Mouse (Mus musculus): ENCODE measurements at regions not wholly inside any gene's neighbourhood (a gene's known extent, or its start where the extent isn't known, plus 50 kb on each side); places are given as distances from the start of the nearest gene placed in this dataset.

DNA sequence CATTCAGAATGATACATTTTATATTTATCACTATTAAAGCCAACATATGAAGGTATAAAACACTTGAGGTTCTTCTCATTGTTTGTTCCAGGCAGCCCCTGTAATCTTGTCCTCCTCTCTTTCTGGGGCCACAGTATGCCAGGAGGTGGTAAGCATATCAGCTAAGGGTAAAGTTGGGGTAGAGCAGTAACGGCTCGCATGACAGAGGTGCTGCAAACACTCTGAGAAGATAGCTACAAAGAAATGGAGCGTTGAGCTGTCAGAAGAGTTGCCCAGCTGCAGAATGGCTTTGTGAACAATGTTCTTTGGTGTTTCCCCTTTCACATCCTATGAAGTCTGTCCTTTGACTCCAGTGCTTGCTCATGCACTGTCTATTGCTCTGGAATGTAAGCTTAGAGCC is 293.5 kb upstream of the Camk1g start:
- 87% methylated on average over 3 of the region's 3 CpGs for WGBS
- H3K36me3 ChIP-seq = no peaks in the 10 kb centered on the region
- H3K4me3 ChIP-seq = no peak overlapping the region
- no peak for DNase-seq (ENCODE audit: low spot score)
- H3K27ac ChIP-seq (replicated peaks) = no peak overlapping the region
- peaks cover 48% of the 10 kb centered on the region for H3K27me3 ChIP-seq (ENCODE audit: low read depth, poor library complexity, severe bottlenecking)
- H3K4me1 ChIP-seq = peaks cover 39% of the 10 kb centered on the region
- no peaks in the 10 kb centered on the region for H3K9me3 ChIP-seq (replicated peaks)

DNA sequence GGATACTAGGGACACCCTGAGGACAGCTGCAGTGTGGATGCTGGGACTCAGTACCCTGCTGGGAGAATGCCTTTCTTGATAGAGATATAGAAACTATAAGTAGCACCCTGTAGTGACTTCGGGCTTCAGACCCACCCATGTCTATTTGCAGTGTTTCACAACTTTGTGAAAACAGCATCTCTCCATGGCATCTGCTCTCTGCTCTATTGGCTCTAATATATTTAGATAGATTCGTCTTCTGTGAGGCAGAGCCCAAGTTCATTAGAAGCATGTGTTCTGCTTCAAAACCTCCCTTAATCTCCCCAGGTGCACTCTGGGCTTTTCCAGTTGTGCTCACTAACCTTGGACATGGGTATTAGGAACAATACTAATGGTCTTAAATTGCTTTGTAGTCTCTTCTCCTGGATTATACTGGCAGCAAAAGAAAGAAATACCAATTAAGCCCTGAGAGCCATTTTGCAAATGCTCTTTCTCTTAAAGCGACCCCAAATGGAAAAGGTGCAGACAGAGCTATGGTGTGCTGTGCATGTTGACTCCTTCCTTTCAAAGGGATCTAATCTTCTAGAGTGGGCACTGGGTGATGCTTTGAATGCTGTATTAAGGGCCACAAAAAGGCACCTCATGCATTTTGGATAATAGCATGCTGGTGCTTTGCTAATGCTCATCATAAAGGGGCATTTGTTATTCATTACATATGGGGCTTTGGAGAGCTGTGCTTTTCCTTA is 292.2 kb upstream of the Camk1g start:
- WGBS = 56% methylated on average over 3 of the region's 3 CpGs

DNA sequence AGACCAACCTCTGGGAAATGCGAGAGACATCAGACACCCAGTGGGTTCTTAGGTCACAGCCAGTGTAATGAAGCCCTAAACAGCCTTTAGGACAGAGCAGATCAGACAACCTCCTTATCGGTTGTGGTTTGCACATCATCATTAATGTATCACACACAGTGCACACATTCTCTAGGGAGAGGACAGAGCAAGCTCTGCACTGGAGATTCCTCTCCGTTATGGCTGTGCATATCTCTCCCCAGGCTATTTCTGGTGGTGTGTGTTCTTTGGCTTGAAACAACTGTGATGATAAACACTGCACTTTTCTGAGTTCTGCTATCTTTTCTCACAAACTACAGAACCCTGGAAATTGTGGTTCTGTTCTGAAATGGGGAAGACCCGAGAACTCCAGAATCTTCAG is 291.3 kb upstream of the Camk1g start:
- Histone ChIP-seq H3K27me3 (ENCODE audit: low read depth, poor library complexity, severe bottlenecking) (peaks cover 42% of the 10 kb centered on the region), H3K9me3 (replicated peaks) (no peaks in the 10 kb centered on the region), H3K27ac (replicated peaks) (no peak overlapping the region), H3K4me1 (peaks cover 39% of the 10 kb centered on the region), H3K4me3 (no peak overlapping the region), H3K36me3 (no peaks in the 10 kb centered on the region)
- WGBS = 83% methylated on average over 4 of the region's 4 CpGs
- no peak for DNase-seq (ENCODE audit: low spot score)

More for the DNA sequence above, 292.2 kb upstream of the Camk1g start:
- H3K4me1 ChIP-seq = peaks cover 39% of the 10 kb centered on the region
- H3K9me3 ChIP-seq (replicated peaks) = no peaks in the 10 kb centered on the region
- no peaks in the 10 kb centered on the region for H3K36me3 ChIP-seq
- DNase-seq (ENCODE audit: low spot score) = no peak
- peaks cover 45% of the 10 kb centered on the region for H3K27me3 ChIP-seq (ENCODE audit: low read depth, poor library complexity, severe bottlenecking)
- H3K27ac ChIP-seq (replicated peaks) = no peak overlapping the region
- H3K4me3 ChIP-seq = no peak overlapping the region

DNA sequence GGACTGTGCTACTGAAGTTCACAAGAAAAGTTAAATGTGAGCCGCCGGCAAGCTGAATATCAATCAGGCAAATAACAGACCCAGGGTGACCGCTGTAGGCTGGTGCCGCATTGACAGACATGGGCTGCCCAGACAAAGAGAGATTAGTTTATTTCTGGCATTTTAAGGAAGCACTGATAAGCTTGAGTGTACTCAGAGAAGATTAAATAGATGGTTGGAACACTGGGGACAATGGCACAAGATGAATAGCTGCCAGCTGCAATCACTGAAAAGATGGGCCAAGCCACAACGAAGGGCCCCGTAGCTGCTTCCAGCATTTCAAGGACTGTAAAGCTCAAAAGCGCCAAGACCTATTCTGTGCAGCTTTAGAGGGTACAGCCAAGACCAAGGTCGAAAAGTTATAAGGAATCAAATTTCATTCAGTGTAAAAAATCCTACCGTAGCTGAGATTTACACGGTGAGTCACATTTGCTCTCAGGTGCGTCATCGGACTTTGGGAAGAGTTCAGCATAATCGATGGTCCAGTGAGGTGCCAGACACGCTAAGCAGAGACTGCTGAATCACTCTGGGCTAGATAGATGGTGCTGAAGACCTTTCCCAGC is 285.1 kb upstream of the Camk1g start:
- no peak overlapping the region for H3K4me3 ChIP-seq
- peak overlapping the region; percentile 57 for H3K27ac ChIP-seq (replicated peaks)
- no peak for DNase-seq (ENCODE audit: low spot score)
- H3K27me3 ChIP-seq (ENCODE audit: low read depth, poor library complexity, severe bottlenecking) = peaks cover 8% of the 10 kb centered on the region; the same call in 1 of the 2 replicates
- H3K9me3 ChIP-seq (replicated peaks) = no peaks in the 10 kb centered on the region
- H3K4me1 ChIP-seq = peaks cover 14% of the 10 kb centered on the region
- WGBS = 78% methylated on average over 14 of the region's 14 CpGs
- H3K36me3 ChIP-seq = no peaks in the 10 kb centered on the region

DNA sequence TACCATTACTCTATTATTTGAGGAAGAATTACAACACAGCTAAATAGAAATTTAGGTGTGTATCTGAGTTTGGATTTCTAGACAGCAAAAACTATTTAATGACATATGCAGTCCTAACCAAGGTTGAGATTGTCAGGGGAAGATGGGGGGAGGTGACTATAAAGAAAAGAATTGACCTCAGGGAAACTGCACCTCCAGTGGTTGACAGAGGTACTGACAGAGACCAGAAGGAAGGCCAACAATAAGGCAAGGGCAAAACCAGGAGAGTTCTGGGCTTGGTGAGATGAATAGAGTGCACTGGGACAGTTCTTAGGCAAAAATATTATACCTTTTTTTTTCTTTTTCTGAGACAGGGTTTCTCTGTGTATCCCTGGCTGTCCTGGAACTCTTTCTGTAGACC is 280.2 kb upstream of the Camk1g start:
- H3K36me3 ChIP-seq = no peaks in the 10 kb centered on the region
- no peaks in the 10 kb centered on the region for H3K9me3 ChIP-seq (replicated peaks)
- H3K4me1 ChIP-seq = peaks cover 12% of the 10 kb centered on the region
- no peak for DNase-seq (ENCODE audit: low spot score)
- H3K27ac ChIP-seq (replicated peaks) = no peak overlapping the region
- H3K4me3 ChIP-seq = no peak overlapping the region
- H3K27me3 ChIP-seq (ENCODE audit: low read depth, poor library complexity, severe bottlenecking) = no peaks in the 10 kb centered on the region

DNA sequence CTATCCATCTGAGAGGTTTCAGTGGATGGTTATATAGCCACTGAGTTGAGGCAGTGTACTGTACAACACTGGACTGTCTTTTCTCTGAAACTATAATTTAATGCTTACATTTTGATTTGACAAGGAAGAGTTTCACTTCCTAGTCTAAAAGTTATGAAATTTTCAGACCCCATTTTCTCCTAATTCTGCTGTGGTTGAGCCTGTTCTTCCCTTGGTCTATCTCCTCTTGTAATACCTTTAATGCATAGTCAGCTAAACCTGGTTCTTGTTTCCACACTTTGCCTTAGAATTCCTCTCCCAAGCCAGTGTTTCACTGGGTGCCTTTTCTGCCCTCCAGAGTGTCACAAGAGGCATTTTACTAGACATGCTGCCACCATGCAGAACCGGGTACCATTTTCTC is 279.3 kb upstream of the Camk1g start:
- Histone ChIP-seq H3K27ac (replicated peaks) (no peak overlapping the region), H3K4me3 (no peak overlapping the region), H3K36me3 (no peaks in the 10 kb centered on the region), H3K9me3 (replicated peaks) (no peaks in the 10 kb centered on the region), H3K4me1 (peaks cover 3% of the 10 kb centered on the region), H3K27me3 (ENCODE audit: low read depth, poor library complexity, severe bottlenecking) (no peaks in the 10 kb centered on the region)
- WGBS = 90% methylated on average over 1 of the region's 1 CpGs
- DNase-seq (ENCODE audit: low spot score) = no peak

DNA sequence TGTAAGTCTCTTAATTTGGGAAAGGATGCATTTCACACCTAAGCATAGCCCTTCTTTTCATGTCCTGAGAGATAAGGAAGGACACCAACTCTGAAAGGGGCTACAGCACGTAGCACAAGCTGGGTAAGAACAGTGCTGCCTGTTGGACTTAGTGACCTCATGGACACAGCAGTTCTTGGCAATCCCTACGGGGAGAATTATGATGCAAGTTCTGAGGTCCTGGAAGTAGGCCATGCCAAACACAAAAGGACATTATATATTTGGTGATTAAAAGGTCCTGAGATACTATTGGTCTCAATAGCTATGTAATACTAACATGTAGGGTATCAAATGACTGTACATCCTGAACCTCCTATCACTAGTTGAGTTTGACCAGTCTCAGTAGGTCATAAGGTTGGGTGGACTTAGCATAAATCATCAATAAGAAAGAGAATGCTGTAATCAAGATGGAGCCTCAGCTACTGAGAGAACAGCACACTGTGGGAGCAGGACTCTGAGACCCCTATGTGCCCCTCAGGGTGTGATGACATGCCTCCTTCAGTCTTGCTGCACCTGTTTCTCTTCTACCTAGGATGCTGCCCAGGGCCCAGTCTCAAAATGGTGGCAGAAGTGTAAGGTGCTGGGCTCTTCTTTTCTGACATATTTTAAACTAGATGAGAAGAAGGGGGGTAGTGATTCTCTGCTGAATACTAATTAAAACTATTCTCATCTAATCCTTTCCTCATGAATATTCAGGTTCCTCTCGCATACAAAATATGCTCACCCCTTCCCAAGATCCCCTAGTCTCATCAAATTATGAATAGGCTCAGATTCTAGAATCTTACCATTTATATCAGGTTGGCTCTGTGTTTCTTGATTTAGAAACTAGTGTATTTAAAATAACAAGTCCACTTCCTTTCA is 277.5 kb upstream of the Camk1g start:
- no peak for DNase-seq (ENCODE audit: low spot score)

DNA sequence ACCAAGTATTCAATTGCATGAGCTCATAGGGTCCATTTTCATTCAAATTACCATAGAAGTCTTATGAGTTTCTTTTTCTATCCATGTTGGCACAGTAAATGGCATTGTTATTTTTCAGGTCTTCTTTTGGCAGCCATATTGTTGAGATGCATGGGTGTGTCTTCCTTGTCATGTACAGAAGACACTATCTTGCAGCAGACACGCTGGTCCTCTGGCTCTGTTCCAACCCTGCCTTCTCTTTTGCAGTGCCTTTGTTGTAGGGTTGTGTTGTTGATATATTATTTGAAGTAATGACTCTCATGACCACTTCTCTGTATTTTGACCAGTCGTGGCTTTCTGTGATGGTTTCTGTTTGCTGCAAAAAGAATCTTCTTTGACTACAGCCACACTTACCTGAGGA is 274.4 kb upstream of the Camk1g start:
- no peak overlapping the region for H3K4me3 ChIP-seq
- no peaks in the 10 kb centered on the region for H3K9me3 ChIP-seq (replicated peaks)
- no peak overlapping the region for H3K27ac ChIP-seq (replicated peaks)
- no peaks in the 10 kb centered on the region for H3K36me3 ChIP-seq
- WGBS = 90% methylated on average over 2 of the region's 2 CpGs
- peaks cover 3% of the 10 kb centered on the region; the same call in 1 of the 2 replicates for H3K4me1 ChIP-seq
- no peak for DNase-seq (ENCODE audit: low spot score)
- H3K27me3 ChIP-seq (ENCODE audit: low read depth, poor library complexity, severe bottlenecking) = no peaks in the 10 kb centered on the region

More for the DNA sequence above, 277.5 kb upstream of the Camk1g start:
- H3K9me3 ChIP-seq (replicated peaks) = no peaks in the 10 kb centered on the region
- H3K27ac ChIP-seq (replicated peaks) = no peak overlapping the region
- H3K36me3 ChIP-seq = no peaks in the 10 kb centered on the region
- no peaks in the 10 kb centered on the region for H3K4me1 ChIP-seq
- WGBS = 86% methylated on average over 3 of the region's 3 CpGs
- H3K4me3 ChIP-seq = no peak overlapping the region
- H3K27me3 ChIP-seq (ENCODE audit: low read depth, poor library complexity, severe bottlenecking) = no peaks in the 10 kb centered on the region

DNA sequence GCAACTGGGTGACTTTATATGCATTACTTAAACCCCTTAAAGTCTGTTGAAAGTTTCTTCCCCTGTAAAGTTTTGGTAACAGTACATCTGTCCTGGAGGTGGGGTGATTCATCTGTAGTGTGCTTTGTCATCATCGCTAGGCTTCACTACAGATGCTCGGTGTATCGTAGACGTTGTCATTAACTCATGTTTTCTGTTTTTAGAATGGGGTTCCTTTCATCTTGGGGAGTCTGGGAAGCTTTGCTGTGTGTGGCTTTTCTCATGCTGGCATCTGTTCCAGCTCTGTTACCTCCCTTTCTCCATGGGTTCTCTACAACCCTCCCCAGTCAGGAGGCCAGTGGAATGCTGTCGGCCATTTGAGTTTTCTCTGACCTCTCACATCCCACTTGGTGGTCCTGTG is 266.4 kb upstream of the Camk1g start:
- H3K4me3 ChIP-seq = no peak overlapping the region
- no peak overlapping the region for H3K27ac ChIP-seq (replicated peaks)
- no peaks in the 10 kb centered on the region for H3K36me3 ChIP-seq
- 90% methylated on average over 5 of the region's 5 CpGs for WGBS
- no peaks in the 10 kb centered on the region for H3K27me3 ChIP-seq (ENCODE audit: low read depth, poor library complexity, severe bottlenecking)
- H3K9me3 ChIP-seq (replicated peaks) = no peaks in the 10 kb centered on the region
- no peak for DNase-seq (ENCODE audit: low spot score)
- 0 out of 2 replicates have a peak, but pooled peaks cover 3% of the 10 kb centered on the region for H3K4me1 ChIP-seq

DNA sequence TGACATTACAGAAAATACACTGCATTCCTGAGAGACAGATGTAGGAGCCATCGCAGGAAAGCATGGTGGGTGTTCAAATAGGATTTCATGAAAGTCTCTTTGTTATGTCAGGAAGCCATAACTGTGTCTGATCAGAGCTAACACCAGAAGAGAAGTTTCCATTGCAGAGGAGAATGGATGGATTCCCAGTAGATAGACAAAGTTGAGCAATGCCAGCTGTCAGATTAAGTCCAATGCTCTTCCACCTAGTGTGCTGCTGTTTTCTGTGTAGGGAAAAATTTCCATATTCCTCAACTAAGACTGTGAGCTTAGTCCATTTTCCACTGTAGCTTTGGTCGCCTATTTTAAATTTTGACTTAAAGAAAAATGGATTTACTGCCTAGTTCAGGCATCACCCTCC is 262.0 kb upstream of the Camk1g start:
- Histone ChIP-seq H3K4me3 (no peak overlapping the region), H3K9me3 (replicated peaks) (no peaks in the 10 kb centered on the region), H3K27ac (replicated peaks) (no peak overlapping the region), H3K36me3 (no peaks in the 10 kb centered on the region), H3K27me3 (ENCODE audit: low read depth, poor library complexity, severe bottlenecking) (no peaks in the 10 kb centered on the region), H3K4me1 (0 out of 2 replicates have a peak, but pooled peaks cover 3% of the 10 kb centered on the region)
- DNase-seq (ENCODE audit: low spot score) = no peak
- WGBS = 85% methylated on average over 2 of the region's 2 CpGs

DNA sequence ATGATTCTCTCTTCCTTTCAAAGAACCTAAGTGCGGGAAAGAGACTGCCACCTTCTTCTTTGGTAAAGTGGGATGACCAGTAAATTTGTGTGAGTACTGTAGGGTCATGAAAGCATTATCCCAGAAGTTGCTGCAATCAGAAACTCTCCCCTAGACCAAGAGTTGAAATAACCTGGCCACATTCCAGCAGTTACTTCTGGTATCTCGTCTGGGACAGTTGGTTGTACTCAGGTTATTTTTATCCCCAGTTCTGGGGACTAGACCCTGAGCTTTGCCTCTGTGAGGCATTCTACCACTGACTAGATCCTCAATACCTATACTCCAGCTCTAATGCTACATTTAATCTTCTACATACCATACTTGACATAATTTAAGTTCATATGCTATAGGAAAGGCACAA is 259.8 kb upstream of the Camk1g start:
- WGBS = 71% methylated on average over 2 of the region's 2 CpGs
- DNase-seq (ENCODE audit: low spot score) = no peak

DNA sequence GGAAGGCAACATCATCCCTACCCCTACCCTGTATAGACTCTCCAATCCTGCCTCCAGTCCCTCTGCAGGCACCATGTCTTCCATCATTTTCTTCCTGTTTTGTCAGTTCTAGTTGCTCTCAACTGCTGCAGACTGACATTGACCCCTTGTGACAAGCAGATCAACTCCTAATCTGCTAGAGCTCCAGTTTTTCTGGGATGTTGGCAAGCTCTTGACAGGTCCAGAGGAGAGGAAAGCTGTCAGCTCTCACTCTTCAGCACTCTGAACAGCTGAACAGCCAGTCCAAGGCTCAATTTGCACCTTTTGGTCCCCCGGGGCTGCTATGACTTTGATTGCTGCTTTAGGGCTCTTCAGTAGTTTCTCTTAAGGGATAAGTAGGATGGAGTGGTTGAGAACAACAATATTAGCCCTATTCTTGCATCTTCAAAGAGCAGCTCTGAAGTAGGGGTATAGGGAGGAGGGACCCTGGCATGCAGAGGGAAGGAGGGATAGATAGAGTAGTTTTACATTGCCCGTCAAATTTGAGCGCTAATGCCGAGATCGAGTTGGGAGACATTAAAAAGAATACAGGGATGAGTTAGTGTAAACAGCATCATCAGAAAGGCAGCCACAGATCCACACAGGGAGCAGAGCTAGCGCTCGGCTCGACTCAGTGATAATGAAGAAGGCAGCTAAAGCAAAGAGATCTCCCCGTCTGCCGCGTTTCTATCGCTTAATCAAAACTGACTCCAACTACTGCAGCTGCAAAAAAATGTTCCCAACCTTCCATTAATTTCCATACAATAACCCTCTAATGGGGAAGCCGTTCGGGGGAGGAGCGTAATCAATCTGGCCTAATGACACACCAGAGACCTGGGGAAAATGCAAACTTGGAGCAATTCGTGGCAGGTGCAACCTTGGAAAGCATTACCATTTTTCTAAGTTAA is 257.1 kb upstream of the Camk1g start:
- no peaks in the 10 kb centered on the region for H3K36me3 ChIP-seq
- 83% methylated on average over 16 of the region's 16 CpGs for WGBS
- no peak overlapping the region for H3K27ac ChIP-seq (replicated peaks)
- H3K27me3 ChIP-seq (ENCODE audit: low read depth, poor library complexity, severe bottlenecking) = peaks cover 12% of the 10 kb centered on the region; the same call in 1 of the 2 replicates
- H3K9me3 ChIP-seq (replicated peaks) = no peaks in the 10 kb centered on the region
- peaks cover 7% of the 10 kb centered on the region for H3K4me1 ChIP-seq
- DNase-seq (ENCODE audit: low spot score) = no peak
- no peak overlapping the region for H3K4me3 ChIP-seq

More for the DNA sequence above, 259.8 kb upstream of the Camk1g start:
- H3K4me3 ChIP-seq = no peak overlapping the region
- H3K9me3 ChIP-seq (replicated peaks) = no peaks in the 10 kb centered on the region
- peaks cover 10% of the 10 kb centered on the region for H3K4me1 ChIP-seq
- no peaks in the 10 kb centered on the region for H3K36me3 ChIP-seq
- H3K27me3 ChIP-seq (ENCODE audit: low read depth, poor library complexity, severe bottlenecking) = peaks cover 12% of the 10 kb centered on the region; the same call in 1 of the 2 replicates
- no peak overlapping the region for H3K27ac ChIP-seq (replicated peaks)

Measured in midbrain, embryonic 10.5 days (tissue).